Mouse (Mus musculus) embryonic fibroblast, embryonic 13.5 days (primary cell): Measurements from ENCODE around the gene Il4.

Experiments used
- CTCF ChIP-seq: IDR thresholded peaks from 2 replicates; pipeline ENCODE4 v1.5.1; 2011; ENCODE audit warnings: mild to moderate bottlenecking, control low read depth, low read length, moderate library complexity, borderline replicate concordance; ENCODE audit not compliant: insufficient read depth
- POLR2A ChIP-seq: IDR thresholded peaks from 2 replicates; pipeline ENCODE4 v1.6.1; 2011; ENCODE audit warnings: low read depth, mild to moderate bottlenecking, control low read depth, low read length, moderate library complexity

GRCm38 (mm10) chr11:53585510-53585909, 33.0 kb downstream of the Il4 start:
- TF ChIP-seq POLR2A (no peak), CTCF (no peak)
